Mouse (Mus musculus): Measurements from ENCODE around the gene Anks3.
A peak's percentile ranks its signal among the peaks of the same experiment; 100 is the strongest.

Anks3 gene

DNA sequence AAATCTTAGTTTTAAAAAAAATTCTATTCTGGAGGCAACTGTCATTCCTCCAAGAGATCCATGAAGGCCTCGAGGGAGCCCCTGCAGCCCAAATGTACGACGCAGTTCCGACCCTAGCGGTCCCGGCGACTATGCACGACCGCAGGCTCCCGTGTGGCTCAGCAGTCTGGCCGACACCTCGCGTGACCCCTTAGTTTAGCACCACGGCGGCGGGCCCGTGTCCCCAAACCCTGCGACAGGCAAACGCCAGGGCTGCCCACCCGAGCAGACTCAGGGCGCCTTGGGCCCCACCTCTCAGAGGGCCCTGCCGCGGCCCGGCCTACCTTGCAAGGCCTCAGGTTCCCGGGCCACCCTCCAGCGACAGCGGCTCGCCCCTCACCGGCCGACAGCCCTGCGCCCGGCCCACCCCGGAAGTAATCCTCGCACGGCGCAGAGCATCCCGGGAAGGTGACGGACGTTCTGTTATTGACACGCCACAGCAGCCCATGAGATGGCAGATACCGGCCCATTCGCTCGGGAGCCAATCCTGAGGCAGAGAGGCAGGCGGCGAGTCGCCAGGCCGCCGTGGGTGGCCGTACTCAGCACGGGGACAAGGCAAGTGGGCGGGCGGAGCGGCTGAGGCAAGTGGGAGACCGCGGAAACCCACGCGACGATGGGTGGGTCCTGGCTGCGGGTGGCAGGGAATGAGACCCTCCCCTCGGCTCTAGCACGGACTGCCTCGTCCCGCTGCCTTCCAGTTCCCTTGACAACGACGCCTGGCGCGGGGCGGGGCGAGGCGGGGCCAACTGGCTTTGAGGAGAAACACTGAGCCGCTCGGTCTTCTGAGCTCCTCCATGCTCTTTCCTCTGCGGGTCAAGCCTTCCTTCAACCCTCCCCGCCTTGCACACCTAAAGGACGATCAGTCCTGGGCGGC is at the start of gene Anks3:
Gene Anks3 (minus strand): TSS at position 409 of the 913 bp plus-strand sequence.
- TF ChIP-seq GATA4 (IDR thresholded peaks at IDR 0.05; ENCODE audit: insufficient replicate concordance, low read length) = peak; percentile 61; the same call in 1 of the 2 replicates

- no peak for TF ChIP-seq GATA4 (IDR thresholded peaks at IDR 0.05; ENCODE audit: insufficient replicate concordance, low read length)
Observed at GRCm38 (mm10) chr16:5013054-5013838, 49.2 kb upstream of the Anks3 start, which contains the start of gene Rogdi. Gene Rogdi (minus strand): TSS chr16:5013553.

DNA sequence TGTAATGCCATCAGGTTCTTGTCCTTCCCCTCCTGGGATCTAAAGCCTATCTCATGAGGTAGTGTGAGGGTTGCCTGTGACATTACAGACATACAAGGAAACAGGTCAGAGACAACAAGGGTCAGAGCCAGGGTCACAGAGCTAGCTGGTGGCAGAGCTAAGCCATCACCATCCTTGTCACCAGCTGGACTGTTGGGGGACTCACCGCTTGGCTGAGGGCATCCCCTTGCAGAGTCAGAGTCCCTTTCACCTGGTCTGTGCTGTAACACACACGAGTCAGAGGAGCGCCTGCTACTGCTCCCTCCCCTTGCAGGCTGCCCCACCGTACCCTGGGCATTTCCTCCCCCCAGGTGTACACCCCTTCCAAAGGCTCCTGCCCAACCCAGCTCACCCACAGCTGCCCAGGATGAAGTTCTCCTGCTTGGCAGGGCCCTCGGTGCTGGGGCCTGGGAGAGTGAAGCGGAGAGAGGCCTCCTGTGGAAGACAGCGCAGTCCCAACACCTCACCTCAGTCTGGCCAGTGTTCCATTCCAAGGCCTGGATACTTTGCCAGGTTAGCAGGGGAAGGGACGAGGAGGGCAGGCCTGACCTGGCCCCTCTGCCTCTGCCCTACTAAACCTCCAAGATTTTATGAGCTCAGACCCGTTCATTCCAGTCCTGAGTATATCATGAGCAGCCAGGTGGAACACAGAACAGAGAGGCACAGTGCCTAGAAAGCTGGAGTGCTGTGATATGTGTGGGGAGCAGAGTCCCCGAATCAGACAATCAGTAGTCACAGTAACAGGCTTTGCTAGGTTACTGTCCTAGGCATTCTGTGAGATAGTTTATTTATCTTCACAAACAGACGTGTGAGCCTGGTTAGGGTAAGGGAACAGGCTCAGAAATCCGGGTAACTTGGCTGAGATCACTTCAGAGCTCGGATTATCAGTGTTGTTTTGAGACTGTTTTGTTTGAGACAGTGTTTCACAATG is 48.3 kb upstream of the Anks3 start:
- TF ChIP-seq GATA4 (IDR thresholded peaks at IDR 0.05; ENCODE audit: insufficient replicate concordance, low read length) = no peak

- TF ChIP-seq GATA4 (IDR thresholded peaks at IDR 0.05; ENCODE audit: insufficient replicate concordance, low read length) = no peak
Observed at GRCm38 (mm10) chr16:5011285-5011684, 47.3 kb upstream of the Anks3 start.

DNA sequence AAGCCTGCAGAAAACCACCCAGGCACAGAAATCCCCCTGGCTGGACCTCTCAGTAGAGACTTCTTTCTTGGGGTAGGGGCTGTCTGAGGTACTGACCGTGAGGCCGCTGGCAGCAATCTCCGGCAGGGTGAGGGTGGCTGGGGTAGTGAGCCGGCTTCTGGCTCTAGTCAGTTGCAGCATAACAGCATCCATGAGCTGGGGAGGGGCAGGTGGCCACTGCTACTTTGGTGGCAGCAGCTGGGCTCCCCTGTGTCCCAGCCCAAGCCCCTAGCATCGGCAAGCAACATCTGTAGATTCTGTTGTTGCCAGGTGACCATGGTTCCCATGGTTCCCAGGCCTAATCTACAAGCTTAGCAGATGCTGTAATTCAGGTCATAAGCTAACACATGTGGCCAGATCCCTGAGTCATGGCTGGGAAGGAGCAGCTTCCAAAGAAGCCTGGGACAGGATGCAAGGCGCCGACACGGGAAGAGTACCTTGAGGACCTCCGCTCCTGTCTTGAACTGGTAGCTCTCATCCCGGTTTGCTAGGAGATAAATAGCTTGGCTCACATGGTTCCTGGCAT is 46.4 kb upstream of the Anks3 start:
- no peak for TF ChIP-seq GATA4 (IDR thresholded peaks at IDR 0.05; ENCODE audit: insufficient replicate concordance, low read length)

- no peak for TF ChIP-seq GATA4 (IDR thresholded peaks at IDR 0.05; ENCODE audit: insufficient replicate concordance, low read length)
Observed at GRCm38 (mm10) chr16:5008076-5008475, 44.1 kb upstream of the Anks3 start.

DNA sequence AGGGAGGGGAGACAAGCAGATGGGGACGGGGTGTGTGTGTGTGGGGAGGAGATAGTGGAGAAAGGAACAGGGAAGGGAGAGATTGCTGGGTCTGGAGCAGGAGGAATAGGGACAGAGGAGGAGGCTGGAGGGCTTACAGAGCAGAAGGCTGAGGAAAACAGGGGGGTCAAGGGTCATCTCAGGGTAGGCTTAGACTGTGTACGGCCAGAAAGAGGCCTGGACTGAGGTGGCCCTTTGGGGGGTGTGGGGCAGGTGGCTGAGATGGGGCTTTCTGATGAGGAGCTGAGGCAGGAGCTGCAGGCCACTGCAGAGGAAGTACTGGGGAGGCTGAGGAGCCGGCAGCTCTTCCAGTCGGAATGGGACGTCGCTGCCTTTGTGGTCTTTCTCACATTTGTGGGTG is 43.5 kb upstream of the Anks3 start:
- TF ChIP-seq GATA4 (IDR thresholded peaks at IDR 0.05; ENCODE audit: insufficient replicate concordance, low read length) = no peak

DNA sequence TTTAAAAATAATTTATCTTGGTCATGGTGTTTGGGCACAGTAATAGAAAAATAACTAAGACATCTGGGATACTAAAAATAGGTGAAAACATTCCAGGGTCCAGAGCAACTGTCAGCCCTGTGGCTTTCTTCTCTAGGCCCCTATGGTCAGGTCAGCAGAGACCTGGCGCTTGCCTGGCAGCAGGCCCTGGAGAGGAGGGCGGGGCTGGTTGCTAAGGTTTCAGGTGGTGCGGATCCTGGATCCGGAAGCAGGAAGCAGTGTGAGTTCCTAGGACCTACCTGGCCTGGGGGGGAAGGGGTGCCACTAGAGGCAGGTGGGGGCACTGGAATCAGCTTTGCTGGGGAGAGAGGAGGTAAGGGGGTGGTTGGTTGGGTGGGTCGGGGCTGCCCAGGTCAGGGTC is 43.1 kb upstream of the Anks3 start, which contains the start of gene Smim22:
Gene Smim22 (plus strand): TSS at position 222 of the 400 bp plus-strand sequence.
- no peak for TF ChIP-seq GATA4 (IDR thresholded peaks at IDR 0.05; ENCODE audit: insufficient replicate concordance, low read length)

GRCm38 (mm10) chr16:5000611-5001010 is 36.6 kb upstream of the Anks3 start:
- no peak for TF ChIP-seq GATA4 (IDR thresholded peaks at IDR 0.05; ENCODE audit: insufficient replicate concordance, low read length)

DNA sequence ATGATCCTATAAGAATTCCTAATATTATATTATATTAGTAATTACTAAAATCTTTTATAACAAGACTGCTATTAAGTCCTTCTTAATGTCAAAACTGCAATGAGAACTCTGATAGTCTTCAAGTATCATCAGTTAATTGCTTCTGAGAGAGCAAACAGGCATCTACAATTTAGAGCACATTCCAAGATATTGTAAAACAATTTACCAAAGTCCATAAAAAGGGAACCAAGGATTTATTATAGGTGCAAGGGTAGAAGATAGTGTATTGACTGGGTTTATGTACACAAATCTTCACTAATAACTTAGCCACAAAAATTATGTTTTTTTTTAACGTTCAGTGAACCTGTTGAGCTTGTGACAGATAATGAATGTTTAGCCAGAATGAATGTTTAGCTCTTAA is 35.0 kb upstream of the Anks3 start:
- no peak for TF ChIP-seq GATA4 (IDR thresholded peaks at IDR 0.05; ENCODE audit: insufficient replicate concordance, low read length)

DNA sequence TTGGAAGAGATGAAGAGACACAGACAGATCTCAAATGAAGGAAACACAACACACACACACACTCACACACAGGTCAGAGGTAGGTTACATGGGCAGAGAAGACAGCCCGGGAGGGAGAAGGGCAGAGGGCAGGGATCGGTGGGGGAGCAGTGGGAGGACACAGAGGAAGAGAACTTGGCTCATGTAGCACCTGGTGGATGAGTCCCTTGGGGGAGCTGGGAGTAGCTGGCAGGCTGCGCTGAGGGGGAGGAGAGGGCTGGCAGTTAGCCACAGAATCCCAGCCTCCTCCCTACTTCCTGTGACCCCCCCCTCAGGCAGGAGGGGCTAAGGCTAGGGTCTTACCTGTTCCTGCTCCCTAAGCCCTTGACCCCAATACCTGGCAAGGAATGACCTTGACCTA is 33.5 kb upstream of the Anks3 start, which contains the start of gene Sept12:
Gene Sept12 (minus strand): TSS at position 300 of the 400 bp plus-strand sequence.
- TF ChIP-seq GATA4 (IDR thresholded peaks at IDR 0.05; ENCODE audit: insufficient replicate concordance, low read length) = no peak

DNA sequence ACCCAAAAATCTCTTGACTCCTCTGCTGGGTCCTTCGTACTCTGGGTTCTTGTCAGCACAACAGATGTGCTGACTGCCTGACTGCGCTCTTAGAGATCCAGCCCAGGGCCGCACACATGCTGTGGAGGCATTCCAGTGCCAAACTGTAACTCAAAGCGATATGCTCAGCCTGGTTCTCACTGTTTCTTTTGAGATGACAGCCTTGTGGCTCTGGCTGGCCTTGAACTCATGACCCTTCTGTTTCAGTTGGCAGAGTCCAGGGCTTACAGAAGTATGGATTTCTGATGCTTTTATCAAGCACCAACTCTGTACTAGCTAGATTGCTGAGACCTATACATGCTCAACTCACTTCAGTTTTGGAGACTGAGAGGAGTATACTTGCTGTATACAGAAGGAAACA is 29.3 kb upstream of the Anks3 start:
- TF ChIP-seq GATA4 (IDR thresholded peaks at IDR 0.05; ENCODE audit: insufficient replicate concordance, low read length) = no peak

DNA sequence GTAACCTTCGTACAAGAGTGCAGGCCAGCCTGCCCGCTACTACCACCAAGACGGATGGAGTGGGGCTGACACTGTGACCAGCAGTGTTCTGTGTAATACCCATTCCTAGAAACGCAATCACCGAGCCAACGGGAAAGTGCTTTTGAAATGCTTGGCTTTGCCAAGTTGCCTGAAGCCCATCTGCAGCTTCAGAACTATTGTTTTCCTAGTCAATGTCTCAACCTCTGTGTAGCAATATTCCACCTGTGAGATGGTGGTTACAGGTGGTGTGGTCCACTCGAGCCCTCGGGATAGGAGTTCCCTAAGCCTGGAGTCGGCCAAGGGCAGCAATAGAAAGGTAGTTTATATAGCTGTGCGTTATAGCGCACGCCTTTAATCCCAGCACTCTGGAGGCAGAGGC is 20.7 kb upstream of the Anks3 start:
- TF ChIP-seq GATA4 (IDR thresholded peaks at IDR 0.05; ENCODE audit: insufficient replicate concordance, low read length) = no peak

DNA sequence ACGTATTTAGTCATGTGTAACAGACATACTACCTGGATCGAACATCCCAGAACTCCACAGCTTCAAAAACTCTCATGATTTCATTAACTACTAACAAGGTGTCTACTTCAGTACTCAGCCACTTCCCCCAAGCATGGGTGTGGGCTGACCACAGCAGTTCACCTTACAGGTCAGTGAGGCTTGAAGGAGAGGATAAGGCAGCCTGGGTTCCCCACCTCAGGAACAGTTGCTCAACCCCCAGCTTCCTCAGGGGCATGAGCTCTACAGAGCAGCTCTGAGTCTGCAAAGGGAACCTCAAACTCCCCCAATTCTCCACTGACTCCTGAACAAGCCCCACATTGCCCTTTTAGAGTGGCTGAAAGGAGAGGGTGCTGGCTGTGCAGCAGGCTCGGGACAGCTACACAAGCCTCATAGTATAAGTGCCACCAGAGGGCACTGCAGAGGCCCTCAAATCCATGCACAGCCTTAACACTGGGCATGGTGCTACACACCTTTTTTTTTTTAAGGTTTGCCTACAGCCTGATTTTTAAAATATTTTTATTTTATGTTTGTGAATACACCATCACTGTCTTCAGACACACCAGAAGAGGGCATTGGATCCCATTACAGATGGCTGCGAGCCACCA is 15.9 kb upstream of the Anks3 start:
- no peak for TF ChIP-seq GATA4 (IDR thresholded peaks at IDR 0.05; ENCODE audit: insufficient replicate concordance, low read length)

Data from liver, adult (tissue).